Comparison of ENCODE assay signal across 8 mouse cellular contexts in the genomic region with DNA sequence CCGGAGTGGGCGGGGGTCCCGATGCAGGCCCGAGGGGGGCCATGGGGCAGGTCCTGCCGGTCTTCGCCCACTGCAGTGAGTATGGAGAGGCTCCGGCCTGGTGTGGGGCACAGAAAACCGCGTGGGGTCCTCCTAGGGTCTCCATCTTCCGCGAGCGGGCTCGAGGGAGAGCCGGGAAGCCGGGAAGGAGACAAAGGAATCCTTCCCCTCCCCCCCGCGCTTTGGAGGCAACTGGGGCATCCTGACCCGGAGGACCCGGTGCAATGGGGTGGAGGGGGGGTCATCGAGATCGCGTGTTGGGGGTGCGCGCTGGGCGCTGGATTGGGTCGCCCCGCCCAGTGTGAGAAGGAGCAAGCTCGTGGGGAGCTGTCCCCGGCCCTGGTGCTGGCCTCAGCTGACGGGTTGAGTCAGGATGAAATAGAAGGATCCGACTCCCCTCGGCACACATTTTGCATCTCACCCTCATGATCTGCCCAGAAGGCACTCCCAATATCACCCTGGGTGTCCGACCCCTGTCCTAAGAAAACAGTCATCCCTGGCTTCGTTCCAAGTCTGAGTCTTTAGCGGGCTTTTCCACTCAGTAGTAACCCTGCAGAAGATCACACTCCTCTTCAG. TPM values are rescaled to one million over a fixed set of nuclear protein-coding genes. Genes with fewer than 3 reads are reported as not detected.
DNase-seq lines count a peak whose midpoint lies in the region; ATAC-seq and TF ChIP-seq lines count a peak whose summit lies in the region.

No protein-coding gene starts in this region.

- DNase-seq in spleen, adult 2 months (ENCODE audit: low read depth in 1 of 2, low spot score in 2 of 2): peak in 1 of 2 experiments; percentile 49
- no peak for DNase-seq in spleen, adult 12 weeks (ENCODE audit: low spot score)
- peak; percentile 80 for DNase-seq in liver, embryonic 11.5 days (ENCODE audit: low spot score)
- DNase-seq in naive thymus-derived CD4-positive, alpha-beta T cell, adult 2 months (ENCODE audit: low read depth): peak; percentile 65
- DNase-seq in layer of hippocampus, adult 11-12 months (ENCODE audit: low spot score): no peak

- peak overlapping the region; percentile 43; the same call in 1 of the 2 replicates for H3K4me3 ChIP-seq in spleen, adult 2 months (ENCODE audit: extremely low read depth, insufficient read depth, insufficient read length)
- H3K4me3 ChIP-seq in brown adipose tissue, adult 24 weeks (ENCODE audit: insufficient read depth, low read depth, low read length): peak overlapping the region; percentile 58
- peak overlapping the region; percentile 87 for H3K4me3 ChIP-seq in forebrain, embryonic 13.5 days
- H3K4me3 ChIP-seq in hindbrain, embryonic 16.5 days (ENCODE audit: low read length): peak overlapping the region; percentile 91
- H3K4me3 ChIP-seq in liver, embryonic 11.5 days (ENCODE audit: low read depth, low read length): peak overlapping the region; percentile 69

- 3% methylated on average over 35 of the region's 35 CpGs for WGBS in spleen, adult 2 months
- under 1% methylated on average over 34 of the region's 35 CpGs for WGBS in forebrain, embryonic 13.5 days
- under 1% methylated on average over 35 of the region's 35 CpGs for WGBS in hindbrain, embryonic 16.5 days
- 2% methylated on average over 35 of the region's 35 CpGs for WGBS in liver, embryonic 11.5 days

- H3K36me3 ChIP-seq in spleen, adult 2 months (ENCODE audit: control insufficient read depth, insufficient read depth, low read length): no peaks in the 10 kb centered on the region
- H3K36me3 ChIP-seq in forebrain, embryonic 13.5 days (ENCODE audit: poor library complexity, severe bottlenecking): peaks cover 18% of the 10 kb centered on the region
- H3K36me3 ChIP-seq in hindbrain, embryonic 16.5 days (ENCODE audit: control insufficient read depth, insufficient read depth, low read length): peaks cover 12% of the 10 kb centered on the region
- H3K36me3 ChIP-seq in liver, embryonic 11.5 days (ENCODE audit: control insufficient read depth, insufficient read depth, low read length): no peaks in the 10 kb centered on the region

- ATAC-seq in forebrain, embryonic 13.5 days: peak; percentile 76
- peak; percentile 75 for ATAC-seq in hindbrain, embryonic 16.5 days
- peak; percentile 57 for ATAC-seq in liver, embryonic 11.5 days (replicated peaks; ENCODE audit: low FRiP score)

- peaks cover 21% of the 10 kb centered on the region for H3K27me3 ChIP-seq in spleen, adult 2 months (ENCODE audit: control insufficient read depth, insufficient read depth, low read length)
- H3K27me3 ChIP-seq in forebrain, embryonic 13.5 days: peaks cover 39% of the 10 kb centered on the region
- H3K27me3 ChIP-seq in hindbrain, embryonic 16.5 days (replicated peaks; ENCODE audit: control insufficient read depth, insufficient read depth, low read length): peaks cover 32% of the 10 kb centered on the region
- peaks cover 55% of the 10 kb centered on the region for H3K27me3 ChIP-seq in liver, embryonic 11.5 days (replicated peaks; ENCODE audit: control insufficient read depth, insufficient read depth, low read length)

- H3K27ac ChIP-seq in spleen, adult 2 months (ENCODE audit: insufficient read depth, low read length): no peak overlapping the region
- H3K27ac ChIP-seq in brown adipose tissue, adult 24 weeks (replicated peaks; ENCODE audit: low read depth, low read length): no peak overlapping the region
- H3K27ac ChIP-seq in forebrain, embryonic 13.5 days: peak overlapping the region; percentile 89
- H3K27ac ChIP-seq in hindbrain, embryonic 16.5 days (ENCODE audit: low read depth, low read length): peak overlapping the region; percentile 90
- H3K27ac ChIP-seq in liver, embryonic 11.5 days (ENCODE audit: low read depth, low read length): no peak overlapping the region

- H3K4me2 ChIP-seq in forebrain, embryonic 13.5 days: peak overlapping the region; percentile 72
- peak overlapping the region; percentile 72 for H3K4me2 ChIP-seq in hindbrain, embryonic 16.5 days (ENCODE audit: low read length)
- peak overlapping the region; percentile 100 for H3K4me2 ChIP-seq in liver, embryonic 11.5 days

- TF ChIP-seq POLR2A in spleen, adult 2 months (IDR thresholded peaks at IDR 0.05; ENCODE audit: low read depth, low read length): no peak

- TF ChIP-seq CTCF in spleen, adult 2 months (IDR thresholded peaks at IDR 0.05; ENCODE audit: extremely low read depth, insufficient read depth, insufficient read length, insufficient replicate concordance): no peak

- H3K9me3 ChIP-seq in forebrain, embryonic 13.5 days (replicated peaks): no peaks in the 10 kb centered on the region
- H3K9me3 ChIP-seq in hindbrain, embryonic 16.5 days (ENCODE audit: control insufficient read depth, low read length): no peaks in the 10 kb centered on the region
- no peaks in the 10 kb centered on the region for H3K9me3 ChIP-seq in liver, embryonic 11.5 days (ENCODE audit: control insufficient read depth, low read length)

- peak overlapping the region; percentile 99 for H3K9ac ChIP-seq in forebrain, embryonic 13.5 days
- peak overlapping the region; percentile 97 for H3K9ac ChIP-seq in hindbrain, embryonic 16.5 days (ENCODE audit: low read depth, low read length)
- peak overlapping the region; percentile 59 for H3K9ac ChIP-seq in liver, embryonic 11.5 days (ENCODE audit: low read depth, low read length)

- peaks cover 13% of the 10 kb centered on the region; the same call in 1 of the 2 replicates for H3K4me1 ChIP-seq in spleen, adult 2 months (ENCODE audit: control insufficient read depth, insufficient read depth, insufficient read length)
- no peaks in the 10 kb centered on the region for H3K4me1 ChIP-seq in brown adipose tissue, adult 24 weeks (ENCODE audit: control insufficient read depth, insufficient read depth, insufficient read length, low read length)
- H3K4me1 ChIP-seq in forebrain, embryonic 13.5 days: peaks cover 19% of the 10 kb centered on the region
- H3K4me1 ChIP-seq in hindbrain, embryonic 16.5 days (ENCODE audit: control insufficient read depth, insufficient read depth, low read depth, low read length): peaks cover 21% of the 10 kb centered on the region
- peaks cover 11% of the 10 kb centered on the region for H3K4me1 ChIP-seq in liver, embryonic 11.5 days (replicated peaks; ENCODE audit: control insufficient read depth, insufficient read depth, low read length)

RNA-seq across cellular contexts. Expression of gene Rtn2, which starts 0.5 kb away (rescaled TPM):
- 7.7 and 9.1 TPM in 2 replicates for polyA plus RNA-seq in spleen, adult 2 months (2012; rRNA removed)
- polyA plus RNA-seq in brown adipose tissue, adult 24 weeks (2012; ENCODE audit: insufficient read depth, insufficient read length, missing spikeins): 14.9 and 16.6 TPM in 2 replicates
- polyA plus RNA-seq in forebrain, embryonic 13.5 days (2015; fragmentation: Nextera tagmentation; extraction: Ambion mirVana): 87.9 and 92.4 TPM in 2 replicates
- 124 and 126 TPM in 2 replicates for polyA plus RNA-seq in hindbrain, embryonic 16.5 days (2015; fragmentation: Nextera tagmentation; extraction: Ambion mirVana)
- polyA plus RNA-seq in liver, embryonic 11.5 days (2014; fragmentation: Nextera tagmentation; extraction: Ambion mirVana): 8.2 and 11.1 TPM in 2 replicates

RNA-seq across cellular contexts. Expression of gene Ppm1n, which starts 3.0 kb away (rescaled TPM):
- 2.1 and 3.3 TPM in 2 replicates for polyA plus RNA-seq in spleen, adult 2 months (2012; rRNA removed)
- polyA plus RNA-seq in brown adipose tissue, adult 24 weeks (2012; ENCODE audit: insufficient read depth, insufficient read length, missing spikeins): not detected in 2 replicates
- 0.18 and 0.80 TPM in 2 replicates for polyA plus RNA-seq in forebrain, embryonic 13.5 days (2015; fragmentation: Nextera tagmentation; extraction: Ambion mirVana)
- polyA plus RNA-seq in hindbrain, embryonic 16.5 days (2015; fragmentation: Nextera tagmentation; extraction: Ambion mirVana): 0.79 and 1.5 TPM in 2 replicates
- not detected in 2 replicates for polyA plus RNA-seq in liver, embryonic 11.5 days (2014; fragmentation: Nextera tagmentation; extraction: Ambion mirVana)

RNA-seq across cellular contexts. Expression of gene Vasp, which starts 11.3 kb away (rescaled TPM):
- polyA plus RNA-seq in spleen, adult 2 months (2012; rRNA removed): 335 and 437 TPM in 2 replicates
- polyA plus RNA-seq in brown adipose tissue, adult 24 weeks (2012; ENCODE audit: insufficient read depth, insufficient read length, missing spikeins): 13.4 and 19.2 TPM in 2 replicates
- 31.0 and 32.7 TPM in 2 replicates for polyA plus RNA-seq in forebrain, embryonic 13.5 days (2015; fragmentation: Nextera tagmentation; extraction: Ambion mirVana)
- 39.9 and 42.9 TPM in 2 replicates for polyA plus RNA-seq in hindbrain, embryonic 16.5 days (2015; fragmentation: Nextera tagmentation; extraction: Ambion mirVana)
- 85.9 and 87.5 TPM in 2 replicates for polyA plus RNA-seq in liver, embryonic 11.5 days (2014; fragmentation: Nextera tagmentation; extraction: Ambion mirVana)

RNA-seq across cellular contexts. Expression of gene Fosb, which starts 27.0 kb away (rescaled TPM):
- 1.6 and 1.9 TPM in 2 replicates for polyA plus RNA-seq in spleen, adult 2 months (2012; rRNA removed)
- 2.7 and 48.0 TPM in 2 replicates for polyA plus RNA-seq in brown adipose tissue, adult 24 weeks (2012; ENCODE audit: insufficient read depth, insufficient read length, missing spikeins)
- polyA plus RNA-seq in forebrain, embryonic 13.5 days (2015; fragmentation: Nextera tagmentation; extraction: Ambion mirVana): 0.06 TPM in 1 of 2 replicates, not detected in the other
- polyA plus RNA-seq in hindbrain, embryonic 16.5 days (2015; fragmentation: Nextera tagmentation; extraction: Ambion mirVana): 0.06 and 0.10 TPM in 2 replicates
- polyA plus RNA-seq in liver, embryonic 11.5 days (2014; fragmentation: Nextera tagmentation; extraction: Ambion mirVana): 0.07 TPM in 1 of 2 replicates, not detected in the other

RNA-seq across cellular contexts. Expression of gene Opa3, which starts 54.8 kb away (rescaled TPM):
- polyA plus RNA-seq in spleen, adult 2 months (2012; rRNA removed): 14.7 and 17.7 TPM in 2 replicates
- polyA plus RNA-seq in brown adipose tissue, adult 24 weeks (2012; ENCODE audit: insufficient read depth, insufficient read length, missing spikeins): 28.9 and 29.2 TPM in 2 replicates
- 42.1 and 47.5 TPM in 2 replicates for polyA plus RNA-seq in forebrain, embryonic 13.5 days (2015; fragmentation: Nextera tagmentation; extraction: Ambion mirVana)
- polyA plus RNA-seq in hindbrain, embryonic 16.5 days (2015; fragmentation: Nextera tagmentation; extraction: Ambion mirVana): 39.9 and 41.5 TPM in 2 replicates
- polyA plus RNA-seq in liver, embryonic 11.5 days (2014; fragmentation: Nextera tagmentation; extraction: Ambion mirVana): 31.6 and 33.9 TPM in 2 replicates

Comparison
In these comparisons a context has a peak if more than half of its experiments do, and no peak if none do; other contexts are left out.
1. DNase-seq: peak in liver, embryonic 11.5 days (single experiment) and naive thymus-derived CD4-positive, alpha-beta T cell, adult 2 months (single experiment); none in spleen, adult 12 weeks (single experiment) and layer of hippocampus, adult 11-12 months (single experiment).
2. H3K27ac ChIP-seq: peak in forebrain, embryonic 13.5 days (single experiment) and hindbrain, embryonic 16.5 days (single experiment); none in spleen, adult 2 months (single experiment), brown adipose tissue, adult 24 weeks (single experiment) and liver, embryonic 11.5 days (single experiment).
3. Peak in every context shown above with its lines, with median percentiles within 50 percentile points of each other: H3K4me3 ChIP-seq, ATAC-seq, H3K4me2 ChIP-seq and H3K9ac ChIP-seq.